Mouse (Mus musculus) megakaryocyte, embryonic 14.5 days (primary cell): ENCODE measurements around the gene Cd200r4.

Source experiments
- FLI1 ChIP-seq: IDR thresholded peaks from 2 replicates; pipeline ENCODE4 v1.6.1; 2012; ENCODE audit warnings: low read length, inconsistent platforms, mixed read lengths
- GATA1 ChIP-seq: IDR thresholded peaks from 3 replicates; pipeline ENCODE4 v1.6.1; 2012; ENCODE audit warnings: mixed read lengths, low read length, inconsistent platforms, borderline replicate concordance

GRCm38 (mm10) chr16:44766320-44766892 is 45.1 kb upstream of the Cd200r4 start:
- TF ChIP-seq GATA1, result no peak
- no peak for TF ChIP-seq FLI1
